Mouse (Mus musculus): ENCODE results near the gene Arhgef10l.

GRCm38 (mm10) chr4:140528443-140528842 lies 137.4 kb downstream of the Arhgef10l start:
- no peak for TF ChIP-seq CTCF (IDR thresholded peaks at IDR 0.05; ENCODE audit: insufficient read depth, low read depth, low read length)
- no peak for TF ChIP-seq POLR2A (IDR thresholded peaks at IDR 0.05; ENCODE audit: insufficient read depth, low read depth, low read length)
